ENCODE assay signal across 1 mouse cellular context in genomic region chr11:85804048-85804447, GRCm38 (mm10).
A peak's percentile ranks its signal among the peaks of the same experiment; 100 is the strongest.
TF ChIP-seq lines count a peak whose summit lies in the region.

No protein-coding gene starts in this region.

TF ChIP-seq in MEL, 35 proteins besides CTCF, POLR2A, EP300 and RAD21 (continued from another document):
- TF ChIP-seq USF2 (IDR thresholded peaks at IDR 0.05; ENCODE audit: borderline replicate concordance in 1 of 2, insufficient read depth in 1 of 2, low read depth in 1 of 2, low read length in 2 of 2) (peak; percentile 25 to 33; a peak in 1 of 4 replicates), TCF12 (IDR thresholded peaks at IDR 0.05; ENCODE audit: low read depth, low read length) (0 out of 2 replicates have a peak, but pooled peaks have one; percentile 23), GATA1 (IDR thresholded peaks at IDR 0.05; ENCODE audit: low read depth, low read length) (peak; percentile 58), MEF2A (IDR thresholded peaks at IDR 0.05; ENCODE audit: extremely low read depth, insufficient replicate concordance, low read depth, low read length, poor library complexity, severe bottlenecking) (no peak), POLR2AphosphoS5 (IDR thresholded peaks at IDR 0.05; ENCODE audit: borderline replicate concordance, low read depth, low read length) (no peak), MAX (IDR thresholded peaks at IDR 0.05; ENCODE audit: low read length) (peak; percentile 51; the same call in 1 of the 2 replicates), NRF1 (IDR thresholded peaks at IDR 0.05; ENCODE audit: insufficient read depth, low read depth, low read length, poor library complexity, severe bottlenecking) (no peak), ELF1 (IDR thresholded peaks at IDR 0.05; ENCODE audit: low read depth, low read length) (no peak)
